Comparison of ENCODE assay signal across 8 mouse cellular contexts in genomic region chr6:31217641-31218138, GRCm38 (mm10).
DNase-seq lines count a peak whose midpoint lies in the region; ATAC-seq lines count a peak whose summit lies in the region.

No protein-coding gene starts in this region.

- H3K4me3 ChIP-seq in heart, embryonic 11.5 days (ENCODE audit: low read depth, low read length): peak overlapping the region; percentile 78
- peak overlapping the region; percentile 71 for H3K4me3 ChIP-seq in kidney, embryonic 14.5 days (ENCODE audit: low read length)
- peak overlapping the region; percentile 70 for H3K4me3 ChIP-seq in neural tube, embryonic 14.5 days (ENCODE audit: low read depth, low read length)

- peaks cover 50% of the 10 kb centered on the region for H3K27me3 ChIP-seq in heart, embryonic 11.5 days (ENCODE audit: control insufficient read depth, insufficient read depth, low read length)
- peaks cover 73% of the 10 kb centered on the region for H3K27me3 ChIP-seq in kidney, embryonic 14.5 days (ENCODE audit: control insufficient read depth, insufficient read depth, low read length)
- H3K27me3 ChIP-seq in neural tube, embryonic 14.5 days (ENCODE audit: control insufficient read depth, insufficient read depth, low read length): peaks cover 32% of the 10 kb centered on the region

- H3K36me3 ChIP-seq in heart, embryonic 11.5 days (ENCODE audit: control insufficient read depth, insufficient read depth, low read length): no peaks in the 10 kb centered on the region
- H3K36me3 ChIP-seq in kidney, embryonic 14.5 days (ENCODE audit: control insufficient read depth, insufficient read depth, low read length): no peaks in the 10 kb centered on the region
- H3K36me3 ChIP-seq in neural tube, embryonic 14.5 days (ENCODE audit: control insufficient read depth, insufficient read depth, low read length): no peaks in the 10 kb centered on the region

- DNase-seq in urinary bladder, adult 18-20 months (ENCODE audit: low spot score in 2 of 2): peak; percentile 49 to 59
- no peak for DNase-seq in urinary bladder, postnatal 10 days (ENCODE audit: low spot score)
- DNase-seq in embryo, embryonic 9.5 days (ENCODE audit: extremely low spot score): peak; percentile 63
- DNase-seq in lung, adult 18-20 months: peak; percentile 81 to 86
- DNase-seq in urinary bladder, postnatal 25 days (ENCODE audit: low spot score): peak; percentile 36

- H3K27ac ChIP-seq in heart, embryonic 11.5 days (ENCODE audit: low read depth, low read length): no peak overlapping the region
- no peak overlapping the region for H3K27ac ChIP-seq in kidney, embryonic 14.5 days (ENCODE audit: low read depth, low read length)
- H3K27ac ChIP-seq in neural tube, embryonic 14.5 days (ENCODE audit: low read depth, low read length): no peak overlapping the region

- peak overlapping the region; percentile 100 for H3K4me2 ChIP-seq in heart, embryonic 11.5 days
- H3K4me2 ChIP-seq in kidney, embryonic 14.5 days (replicated peaks; ENCODE audit: low read depth, low read length): peak overlapping the region; percentile 100
- peak overlapping the region; percentile 100 for H3K4me2 ChIP-seq in neural tube, embryonic 14.5 days (ENCODE audit: low read depth, low read length)

- WGBS in heart, embryonic 11.5 days (ENCODE audit: insufficient replicate concordance): under 1% methylated on average over 25 of the region's 25 CpGs
- 0% methylated on average over 25 of the region's 25 CpGs for WGBS in kidney, embryonic 14.5 days
- WGBS in neural tube, embryonic 14.5 days: under 1% methylated on average over 24 of the region's 25 CpGs

- H3K4me1 ChIP-seq in heart, embryonic 11.5 days (ENCODE audit: control insufficient read depth, insufficient read depth, low read length): peaks cover 13% of the 10 kb centered on the region; the same call in 1 of the 2 replicates
- H3K4me1 ChIP-seq in kidney, embryonic 14.5 days (ENCODE audit: control insufficient read depth, insufficient read depth, low read length): peaks cover 15% of the 10 kb centered on the region
- peaks cover 26% of the 10 kb centered on the region for H3K4me1 ChIP-seq in neural tube, embryonic 14.5 days (ENCODE audit: control insufficient read depth, insufficient read depth, low read length)

- peak overlapping the region; percentile 46; the same call in 1 of the 2 replicates for H3K9ac ChIP-seq in heart, embryonic 11.5 days (ENCODE audit: low read depth, low read length)
- H3K9ac ChIP-seq in kidney, embryonic 14.5 days (ENCODE audit: low read depth, low read length): 0 out of 2 replicates have a peak overlapping the region, but pooled peaks have one; percentile 28
- no peak overlapping the region for H3K9ac ChIP-seq in neural tube, embryonic 14.5 days (replicated peaks; ENCODE audit: low read depth, low read length)

- ATAC-seq in heart, embryonic 11.5 days (replicated peaks; ENCODE audit: insufficient number of reproducible peaks, low FRiP score, low TSS enrichment): no peak
- ATAC-seq in kidney, embryonic 14.5 days (ENCODE audit: low FRiP score, low TSS enrichment): no peak
- no peak for ATAC-seq in neural tube, embryonic 14.5 days (ENCODE audit: low read depth)

- H3K9me3 ChIP-seq in heart, embryonic 11.5 days (replicated peaks; ENCODE audit: control insufficient read depth, low read length): no peaks in the 10 kb centered on the region
- no peaks in the 10 kb centered on the region for H3K9me3 ChIP-seq in kidney, embryonic 14.5 days (ENCODE audit: control insufficient read depth, low read length)
- H3K9me3 ChIP-seq in neural tube, embryonic 14.5 days (ENCODE audit: control insufficient read depth, low read length): no peaks in the 10 kb centered on the region
